Mouse (Mus musculus): Measurements from ENCODE around the gene Lypd3.
"Not testable (repeated sequence)": the region's sequence is repeated elsewhere in the genome, so short reads cannot be mapped to it uniquely, and the experiment has no call there.

The Lypd3 gene

GRCm38 (mm10) chr7:24614816-24615215, 21.5 kb upstream of the Lypd3 start:
- DNase-seq, result no peak

- DNase-seq, result no peak
These were observed 18.6 kb upstream of the Lypd3 start for GRCm38 (mm10) chr7:24617763-24618162.

- DNase-seq, result not testable (repeated sequence)
These were observed 18.0 kb upstream of the Lypd3 start for GRCm38 (mm10) chr7:24618374-24618773.

- DNase-seq, result no peak
These were observed 16.5 kb upstream of the Lypd3 start for GRCm38 (mm10) chr7:24619671-24620397.

GRCm38 (mm10) chr7:24621193-24621592, 15.2 kb upstream of the Lypd3 start:
- no peak for DNase-seq

GRCm38 (mm10) chr7:24622967-24623366, 13.4 kb upstream of the Lypd3 start:
- DNase-seq, result no peak

- peak; percentile 79 for DNase-seq
These were observed 7.4 kb upstream of the Lypd3 start for GRCm38 (mm10) chr7:24628685-24629610.

- DNase-seq, result no peak
These were observed 6.7 kb upstream of the Lypd3 start for GRCm38 (mm10) chr7:24629672-24630071.

- no peak for DNase-seq
These were observed 6.1 kb upstream of the Lypd3 start for GRCm38 (mm10) chr7:24630116-24630880.

- no peak for DNase-seq
These were observed 696 bp downstream of the Lypd3 start for GRCm38 (mm10) chr7:24637046-24637445.

- DNase-seq, result no peak
These were observed 1.9 kb downstream of the Lypd3 start for GRCm38 (mm10) chr7:24638026-24638856.

- no peak for DNase-seq
These were observed 4.1 kb downstream of the Lypd3 start for GRCm38 (mm10) chr7:24640450-24640849.

- peak; percentile 53 for DNase-seq
These were observed 6.1 kb downstream of the Lypd3 start for GRCm38 (mm10) chr7:24642491-24642890.

- no peak for DNase-seq
These were observed 8.1 kb downstream of the Lypd3 start for GRCm38 (mm10) chr7:24644492-24644891.

GRCm38 (mm10) chr7:24644996-24645395, 8.6 kb downstream of the Lypd3 start:
- DNase-seq, result no peak

GRCm38 (mm10) chr7:24646486-24646885, 10.1 kb downstream of the Lypd3 start:
- no peak for DNase-seq

- peak; percentile 55 for DNase-seq
These were observed 17.3 kb downstream of the Lypd3 start for GRCm38 (mm10) chr7:24653681-24654080.

- DNase-seq, result no peak
These were observed 23.5 kb downstream of the Lypd3 start for GRCm38 (mm10) chr7:24659737-24660357.

GRCm38 (mm10) chr7:24661118-24661904, 25.0 kb downstream of the Lypd3 start:
- no peak for DNase-seq

- peak; percentile 18 for DNase-seq
These were observed 26.2 kb downstream of the Lypd3 start for GRCm38 (mm10) chr7:24662575-24662974.

- DNase-seq, result no peak
These were observed 28.0 kb downstream of the Lypd3 start for GRCm38 (mm10) chr7:24664301-24664700.

Measured in kidney, adult 11 months (tissue).